Mouse (Mus musculus) Patski (cell line): ENCODE results near the gene Ephb2. TPM values are rescaled to one million over a fixed set of nuclear protein-coding genes. Genes with fewer than 3 reads are reported as not detected.

Source experiments
- ATAC-seq: fragments of 100-300 bp; one replicate; pipeline ENCODE4 v1.8.0; 2021
- CTCF ChIA-PET: fragments of 350-600 bp; sonication (Branson Sonifier 250); formaldehyde crosslinking; loops from one replicate; lab custom pipeline; 2022; ENCODE audit warnings: inconsistent platforms; lab: Charles Lee
- POLR2A ChIA-PET: fragments of 350-600 bp; sonication (Branson Sonifier 250); formaldehyde crosslinking; loops from one replicate; lab custom pipeline; 2022; ENCODE audit warnings: antibody characterized with exemption, inconsistent platforms; lab: Charles Lee
- DNase-seq: peaks from one replicate; pipeline ENCODE4 v3.0.0-alpha.2; 2011; ENCODE audit warnings: low read depth, low spot score
- H3K27me3 ChIP-seq: fragments of 371-371 bp; one replicate; pipeline ENCODE4 v1.5.1; 2021
- CTCF ChIP-seq: fragments of 100-300 bp; IDR thresholded peaks from one replicate; pipeline ENCODE4 v1.5.1; 2021
- in situ Hi-C: fragments of 300-500 bp; cut with MboI; formaldehyde crosslinking; loops from 3 replicates; pipeline ENCODE4 v1.11.1; 2018; ENCODE audit warnings: low pct_unique_long_range_greater_than_20kb, mixed read lengths
- polyA plus RNA-seq: library from polyadenylated mRNA; unstranded; gene quantifications from one replicate; pipeline ENCODE4 v1.2.3, GENCODE M21; 2021

The Ephb2 gene
- polyA plus RNA-seq, 1 experiment from 2014 or later = 2.3 TPM

DNA sequence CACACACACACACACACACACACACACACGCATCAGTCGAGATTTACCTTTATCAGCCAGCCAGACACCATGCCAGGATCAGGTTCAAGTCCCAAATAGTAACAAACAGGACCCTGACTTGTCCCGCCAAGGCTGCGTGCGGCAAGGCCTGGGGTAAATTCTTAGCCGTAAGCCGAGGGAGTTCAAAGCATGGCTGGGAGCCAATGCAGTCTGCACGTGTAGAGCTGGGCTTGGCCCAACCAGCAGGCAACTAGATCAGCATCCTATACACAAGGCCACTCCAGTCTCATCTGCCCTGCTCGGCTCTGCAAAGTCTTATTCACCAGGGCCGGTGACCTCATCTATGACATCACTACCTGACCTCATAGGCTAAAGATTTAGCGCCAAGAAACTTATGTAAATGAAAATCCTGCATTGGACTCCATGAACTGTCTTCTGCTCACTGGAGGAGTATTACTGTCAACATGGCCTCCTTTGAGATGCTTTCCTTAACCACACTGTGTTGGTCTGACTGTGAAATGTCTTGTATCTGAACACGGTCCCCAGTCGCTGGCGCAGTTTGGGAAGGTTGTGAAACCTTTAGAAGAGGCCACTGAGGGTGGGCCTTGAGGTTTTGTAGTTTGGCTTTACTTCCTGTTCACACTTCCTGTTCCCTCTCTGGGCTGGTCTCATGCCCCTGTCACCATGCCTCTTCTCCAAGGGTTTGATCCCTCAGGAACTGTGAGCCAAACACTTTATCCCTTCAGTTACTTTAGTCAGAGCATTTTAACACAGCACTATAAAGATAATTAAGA is 117.4 kb downstream of the Ephb2 start:
- ChIA-PET POLR2A (no interaction called here), CTCF (no interaction called here)
- no peaks in the 10 kb centered on the region for H3K27me3 ChIP-seq
- DNase-seq (no peak), ATAC-seq (no peak)
- in situ Hi-C loops = no loop called here
- TF ChIP-seq CTCF = no peak

DNA sequence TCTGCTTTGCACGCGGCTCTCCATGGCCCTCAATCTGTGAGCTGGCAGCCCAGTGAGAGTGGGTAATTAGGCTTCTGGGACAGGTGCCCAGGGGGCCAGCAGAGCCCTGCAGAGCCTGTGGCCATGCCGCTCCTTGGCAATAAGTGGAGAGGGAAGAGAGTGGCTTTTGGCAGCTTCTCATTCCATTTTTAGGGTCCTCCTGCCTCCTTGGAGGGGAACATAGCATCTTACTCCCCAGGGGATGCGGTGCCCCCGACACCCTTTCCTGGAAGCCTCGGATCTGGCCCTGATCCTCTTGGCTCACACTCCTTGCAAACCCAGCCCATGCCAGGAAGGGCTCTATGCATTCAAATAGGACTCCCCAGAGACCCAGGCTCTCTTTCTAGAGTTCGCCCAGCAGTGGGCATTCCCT is 119.2 kb downstream of the Ephb2 start:
- no peak for TF ChIP-seq CTCF
- ChIA-PET POLR2A (no interaction called here), CTCF (no interaction called here)
- no peak for ATAC-seq
- no peaks in the 10 kb centered on the region for H3K27me3 ChIP-seq
- in situ Hi-C loops = no loop called here
- no peak for DNase-seq

DNA sequence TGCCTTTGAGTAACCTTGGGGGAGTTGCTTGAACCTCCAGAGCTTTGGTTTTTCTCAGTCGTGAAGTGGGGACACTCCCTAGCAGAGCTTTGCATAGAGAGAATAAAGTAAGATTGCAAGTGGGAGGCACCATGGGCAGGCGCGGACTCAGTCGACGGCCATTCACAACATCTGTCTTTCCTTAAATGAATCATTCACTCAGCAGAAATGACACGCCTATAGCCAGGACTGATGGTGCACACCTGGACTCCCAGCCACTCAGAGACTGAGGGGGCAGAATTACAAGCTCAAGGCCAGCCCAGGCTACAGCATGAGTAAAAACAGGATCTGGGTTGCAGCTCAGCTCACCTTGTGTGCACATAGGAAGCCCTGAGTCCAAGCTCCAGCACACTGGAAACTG is 121.3 kb downstream of the Ephb2 start:
- ChIA-PET POLR2A (no interaction called here), CTCF (no interaction called here)
- ATAC-seq (no peak), DNase-seq (no peak)
- no peaks in the 10 kb centered on the region for H3K27me3 ChIP-seq
- in situ Hi-C loops = no loop called here
- no peak for TF ChIP-seq CTCF

DNA sequence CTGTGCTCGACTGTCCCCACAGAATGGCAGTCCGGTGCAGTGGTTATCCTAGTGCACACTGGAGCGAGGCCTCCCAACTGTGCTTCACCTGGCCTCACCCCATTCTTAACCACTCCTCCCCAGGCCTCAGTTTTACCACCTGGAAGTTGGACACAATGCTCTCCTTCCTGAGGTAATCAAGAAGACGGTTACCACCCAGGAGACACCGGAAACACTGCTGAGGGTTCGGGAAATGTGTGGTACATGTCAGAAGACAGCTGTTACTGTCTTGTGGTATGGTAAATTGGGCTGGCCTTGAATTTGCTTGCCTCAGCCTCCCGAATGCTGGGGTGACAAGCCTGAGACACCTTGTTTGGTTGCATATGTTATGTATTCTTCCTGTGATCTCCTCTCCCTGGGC is 121.9 kb downstream of the Ephb2 start:
- POLR2A ChIA-PET = no interaction called here
- no peak for TF ChIP-seq CTCF
- CTCF ChIA-PET = no interaction called here
- ATAC-seq (no peak), DNase-seq (no peak)
- no peaks in the 10 kb centered on the region for H3K27me3 ChIP-seq
- in situ Hi-C loops = no loop called here

DNA sequence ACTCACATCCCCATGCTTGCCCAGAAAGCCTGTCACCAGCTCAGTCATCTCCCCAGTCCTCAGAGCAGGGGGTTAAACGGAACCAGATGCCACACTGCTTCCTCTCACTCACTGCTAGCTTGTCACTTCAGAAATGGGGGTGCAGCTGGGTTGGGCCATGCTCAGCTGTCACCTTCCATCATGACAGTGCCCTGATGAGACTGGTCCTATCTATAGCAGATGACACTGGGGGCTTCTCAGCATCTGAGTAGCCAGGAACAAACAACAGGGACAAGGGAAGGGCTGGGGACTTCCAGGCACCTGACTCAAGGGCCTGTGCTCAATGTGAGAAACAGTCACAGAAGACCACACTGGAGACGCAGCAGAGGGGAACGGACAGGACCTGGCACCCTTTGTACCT is 122.4 kb downstream of the Ephb2 start:
- in situ Hi-C loops = no loop called here
- H3K27me3 ChIP-seq = no peaks in the 10 kb centered on the region
- no peak for TF ChIP-seq CTCF
- ATAC-seq = no peak
- ChIA-PET CTCF (no interaction called here), POLR2A (interaction anchor here (0.6 kb wide), 1 partner anchor 29 kb away, joined by 3 read pairs; no protein-coding TSS in a partner anchor)
- no peak for DNase-seq

DNA sequence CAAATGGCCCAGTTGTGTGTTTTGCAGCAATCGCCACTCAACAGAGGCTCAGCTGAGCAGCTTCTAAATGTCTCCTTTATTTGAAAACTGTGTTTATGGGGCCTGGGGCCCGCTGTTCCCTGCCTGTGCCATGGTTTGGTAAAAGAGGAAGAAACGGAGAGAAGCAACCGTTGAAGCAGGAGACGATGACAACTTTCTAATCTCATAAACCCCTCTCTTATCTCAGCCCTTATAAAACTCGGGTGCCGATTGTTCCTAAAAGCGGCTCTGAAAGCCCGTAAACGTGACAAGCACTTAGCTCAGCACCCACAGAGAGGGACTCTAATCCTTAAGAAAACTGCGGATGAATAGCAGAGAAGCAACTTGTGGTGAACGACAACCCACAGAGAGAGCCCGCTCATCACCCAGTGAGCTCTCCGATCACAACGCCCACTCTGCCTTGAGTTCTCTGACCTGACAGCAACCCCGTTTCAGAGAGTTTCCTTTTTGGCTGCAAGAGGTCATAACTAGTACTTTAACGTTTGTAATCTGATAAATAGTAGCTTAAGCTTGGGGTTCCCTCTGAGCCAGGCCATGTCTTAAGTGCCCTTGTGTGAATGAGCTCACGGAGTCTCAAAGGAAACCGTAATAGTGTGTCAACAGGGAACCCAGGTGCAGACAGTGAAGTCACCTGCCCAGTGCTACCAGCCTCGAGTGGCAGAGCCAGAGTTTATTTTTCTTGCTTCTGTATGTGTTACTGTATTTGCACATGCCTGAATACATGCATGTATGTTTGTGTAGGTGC is 123.6 kb downstream of the Ephb2 start:
- no peaks in the 10 kb centered on the region for H3K27me3 ChIP-seq
- CTCF ChIA-PET = no interaction called here
- in situ Hi-C loops = no loop called here
- DNase-seq (no peak), ATAC-seq (no peak)
- POLR2A ChIA-PET = interaction anchor here (0.6 kb wide), 1 partner anchor 167 kb away, joined by 3 read pairs; no protein-coding TSS in a partner anchor
- TF ChIP-seq CTCF = no peak

DNA sequence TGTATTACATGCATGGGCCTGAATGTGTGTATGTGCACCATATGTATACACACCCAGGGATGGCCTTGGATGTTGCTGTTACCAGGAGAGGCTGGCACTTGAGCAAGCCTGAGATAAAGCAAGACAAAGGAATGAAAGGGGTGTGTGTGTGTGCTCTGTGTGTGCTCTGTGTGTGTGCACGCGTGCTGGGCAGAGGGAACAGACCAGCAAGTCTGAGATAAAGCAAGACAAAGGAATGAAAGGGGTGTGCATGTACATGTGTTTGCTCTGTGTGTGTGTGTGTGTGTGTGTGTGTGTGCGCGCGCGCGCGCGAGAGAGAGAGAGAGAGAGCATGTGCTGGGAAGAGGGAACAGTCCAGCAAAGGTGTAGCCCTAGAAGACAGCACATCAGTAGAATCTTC is 125.4 kb downstream of the Ephb2 start:
- H3K27me3 ChIP-seq = no peaks in the 10 kb centered on the region
- ATAC-seq = no peak
- in situ Hi-C loops = no loop called here
- ChIA-PET CTCF (no interaction called here), POLR2A (no interaction called here)
- no peak for TF ChIP-seq CTCF
- no peak for DNase-seq

DNA sequence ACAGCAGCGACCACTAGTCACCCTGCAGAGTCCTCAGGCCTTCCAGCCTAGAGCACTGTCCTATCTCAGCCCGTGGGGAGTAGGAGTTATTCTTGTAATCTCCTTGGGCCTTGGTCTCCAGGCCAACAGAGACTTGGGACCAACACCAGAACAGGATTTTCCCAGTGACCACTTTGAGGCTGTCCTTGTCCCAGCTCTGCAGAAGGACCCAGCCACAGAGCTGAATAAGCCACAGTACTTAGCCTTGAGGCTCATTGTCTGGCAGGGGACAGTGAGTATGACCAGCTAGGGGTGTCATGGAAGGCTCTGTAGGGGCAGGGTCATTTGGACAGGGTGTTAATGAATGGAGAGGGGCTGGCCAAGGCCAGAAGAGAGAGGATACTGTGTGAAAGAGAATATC is 126.8 kb downstream of the Ephb2 start:
- no peak for DNase-seq
- no peak for TF ChIP-seq CTCF
- ChIA-PET POLR2A (no interaction called here), CTCF (no interaction called here)
- ATAC-seq = no peak
- H3K27me3 ChIP-seq = no peaks in the 10 kb centered on the region
- in situ Hi-C loops = no loop called here

DNA sequence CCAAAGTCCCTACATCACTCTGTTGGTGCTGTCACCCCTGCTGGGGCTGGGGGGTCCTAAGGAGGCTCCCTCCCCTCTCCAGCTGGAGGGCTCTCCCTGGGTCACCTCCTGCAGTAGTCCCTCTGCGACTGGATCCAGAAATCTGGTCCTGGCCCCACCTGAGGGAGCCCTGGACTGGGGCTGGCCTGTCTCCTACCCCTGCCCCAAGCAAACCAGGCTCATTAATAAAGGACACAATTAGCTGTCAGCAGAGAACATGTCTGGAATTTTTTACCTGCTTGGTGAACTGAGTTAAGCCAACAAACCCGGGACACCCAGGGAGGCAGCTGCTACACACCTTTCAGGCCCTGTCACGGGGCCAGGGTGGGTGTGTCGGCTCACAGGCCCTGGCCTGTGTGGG is 129.1 kb downstream of the Ephb2 start:
- in situ Hi-C loops = no loop called here
- ChIA-PET CTCF (no interaction called here), POLR2A (no interaction called here)
- DNase-seq (no peak), ATAC-seq (no peak)
- H3K27me3 ChIP-seq = no peaks in the 10 kb centered on the region
- no peak for TF ChIP-seq CTCF

DNA sequence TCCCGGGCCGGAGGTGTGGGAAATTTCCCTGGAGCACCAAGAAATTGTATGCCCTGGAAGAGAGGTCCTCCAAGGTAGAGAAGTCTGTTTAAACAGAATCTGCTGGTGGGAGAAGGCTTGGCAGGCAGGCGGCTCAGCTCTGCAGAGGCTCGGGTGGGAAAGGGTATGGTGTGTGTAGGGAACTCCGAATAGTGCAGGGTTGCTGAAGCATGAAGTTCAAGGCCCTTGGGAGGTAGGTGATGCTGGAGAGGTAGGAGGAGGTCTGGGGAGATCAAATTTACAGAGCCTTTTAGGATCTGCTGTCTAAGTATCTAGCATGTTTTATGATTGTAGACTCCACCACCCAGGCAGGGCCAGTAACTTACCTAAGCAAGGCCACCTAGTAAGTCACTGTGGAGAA is 130.7 kb downstream of the Ephb2 start:
- no peak for DNase-seq

DNA sequence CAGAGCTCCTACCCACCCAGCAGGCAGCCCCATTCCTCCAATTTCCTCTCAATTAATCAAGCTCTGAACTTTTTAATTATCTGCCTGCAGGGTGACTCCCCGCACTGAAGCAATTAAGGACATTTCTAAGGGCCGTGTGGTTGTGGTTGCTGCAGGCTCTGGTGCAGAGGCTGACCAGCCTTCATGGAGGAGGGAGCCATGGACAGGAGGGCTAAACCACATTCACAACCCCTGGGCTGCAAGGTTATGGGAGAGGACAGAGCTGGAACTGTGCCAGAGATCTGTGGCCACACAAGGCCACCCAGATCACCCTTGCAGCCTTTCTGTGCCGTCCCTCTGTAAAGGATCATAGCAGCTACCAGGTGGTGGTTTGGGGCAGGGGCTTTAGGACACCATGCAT is 131.2 kb downstream of the Ephb2 start:
- DNase-seq = no peak
- no peak for ATAC-seq
- H3K27me3 ChIP-seq = no peaks in the 10 kb centered on the region
- no peak for TF ChIP-seq CTCF
- in situ Hi-C loops = no loop called here
- POLR2A ChIA-PET = no interaction called here
- CTCF ChIA-PET = no interaction called here

More for the DNA sequence above, 130.7 kb downstream of the Ephb2 start:
- in situ Hi-C loops = no loop called here
- ATAC-seq = no peak
- H3K27me3 ChIP-seq = no peaks in the 10 kb centered on the region
- ChIA-PET POLR2A (no interaction called here), CTCF (no interaction called here)
- TF ChIP-seq CTCF = no peak
